Mouse (Mus musculus) forebrain, embryonic 11.5 days (tissue): ENCODE results near the gene Evc. TPM values are rescaled to one million over a fixed set of nuclear protein-coding genes. Genes with fewer than 3 reads are reported as not detected.

Source experiments
- ATAC-seq: fragments of 200-750 bp; cut with Nextera tagmentation; replicated peaks from 2 replicates; pipeline ENCODE4 v1.8.0; 2017; ENCODE audit warnings: moderate TSS enrichment; ENCODE audit not compliant: low FRiP score
- DNase-seq: peaks from one replicate; pipeline ENCODE4 v3.0.0-alpha.2; 2017; ENCODE audit warnings: low spot score
- H3K27ac ChIP-seq: fragments of 300-500 bp; sonication (generic); 2 replicates; pipeline ENCODE4 v1.5.1; 2014; ENCODE audit warnings: low read depth, low read length
- H3K27me3 ChIP-seq: fragments of 300-500 bp; sonication (generic); 2 replicates; pipeline ENCODE4 v1.6.1; 2014; ENCODE audit warnings: mild to moderate bottlenecking, low read length, mixed read lengths; ENCODE audit not compliant: control insufficient read depth, insufficient read depth
- H3K36me3 ChIP-seq: fragments of 300-500 bp; sonication (generic); 2 replicates; pipeline ENCODE4 v1.6.1; 2014; ENCODE audit warnings: mild to moderate bottlenecking, low read length, moderate library complexity, mixed read lengths; ENCODE audit not compliant: control insufficient read depth, insufficient read depth
- H3K4me1 ChIP-seq: fragments of 300-500 bp; sonication (generic); replicated peaks from 2 replicates; pipeline ENCODE4 v1.6.1; 2014; ENCODE audit warnings: low read length, mixed read lengths; ENCODE audit not compliant: control insufficient read depth, insufficient read depth
- H3K4me2 ChIP-seq: fragments of 300-500 bp; sonication (generic); 2 replicates; pipeline ENCODE4 v1.6.1; 2014; ENCODE audit warnings: low read depth, mild to moderate bottlenecking, low read length, moderate library complexity, mixed read lengths; ENCODE audit not compliant: severe bottlenecking
- H3K4me3 ChIP-seq: fragments of 300-500 bp; sonication (generic); 2 replicates; pipeline ENCODE4 v1.5.1; 2014; ENCODE audit warnings: low read depth, low read length
- H3K9ac ChIP-seq: fragments of 300-500 bp; sonication (generic); 2 replicates; pipeline ENCODE4 v1.6.1; 2014; ENCODE audit warnings: low read length
- H3K9me3 ChIP-seq: fragments of 300-500 bp; sonication (generic); 2 replicates; pipeline ENCODE4 v1.6.1; 2016; ENCODE audit warnings: low read length, mixed read lengths; ENCODE audit not compliant: control insufficient read depth
- WGBS: fragments of 180-500 bp; shearing (Covaris S2); extraction: QIAGEN DNeasy Blood & Tissue Kit; methylation state at CpG from one replicate; pipeline ENCODE4 v1.1.7; 2014; 5-methylcytosine and 5-hydroxymethylcytosine counted together
- polyA plus RNA-seq: library from polyadenylated mRNA; unstranded; fragments of >200 nt; fragmentation: Nextera tagmentation; extraction: Ambion mirVana; gene quantifications from 2 replicates; pipeline ENCODE4 v1.2.1, GENCODE M21; 2014

Evc gene
- polyA plus RNA-seq, 1 experiment from 2014 or later = 26.7 TPM

GRCm38 (mm10) chr5:37354385-37354784, 17.7 kb upstream of the Evc start:
- no peak overlapping the region for H3K4me2 ChIP-seq
- H3K4me1 ChIP-seq = 0 out of 2 replicates have a peak, but pooled peaks cover 3% of the 10 kb centered on the region
- DNase-seq = peak; percentile 67
- H3K9ac ChIP-seq = no peak overlapping the region
- H3K27ac ChIP-seq = no peak overlapping the region
- no peak for ATAC-seq
- peaks cover 6% of the 10 kb centered on the region; the same call in 1 of the 2 replicates for H3K36me3 ChIP-seq
- WGBS = 86% methylated on average over 4 of the region's 4 CpGs
- H3K27me3 ChIP-seq = no peaks in the 10 kb centered on the region
- H3K9me3 ChIP-seq = no peaks in the 10 kb centered on the region
- H3K4me3 ChIP-seq = no peak overlapping the region

GRCm38 (mm10) chr5:37351791-37352190, 15.1 kb upstream of the Evc start:
- no peak for ATAC-seq
- Histone ChIP-seq H3K27me3 (no peaks in the 10 kb centered on the region), H3K4me3 (no peak overlapping the region), H3K27ac (no peak overlapping the region), H3K36me3 (peaks cover 6% of the 10 kb centered on the region; the same call in 1 of the 2 replicates), H3K4me1 (0 out of 2 replicates have a peak, but pooled peaks cover 3% of the 10 kb centered on the region), H3K9ac (no peak overlapping the region), H3K9me3 (no peaks in the 10 kb centered on the region), H3K4me2 (no peak overlapping the region)
- DNase-seq = no peak
- WGBS = 100% methylated on average over 2 of the region's 2 CpGs

GRCm38 (mm10) chr5:37343962-37344361, 7.3 kb upstream of the Evc start:
- no peaks in the 10 kb centered on the region for H3K9me3 ChIP-seq
- 69% methylated on average over 2 of the region's 2 CpGs for WGBS
- no peaks in the 10 kb centered on the region for H3K27me3 ChIP-seq
- DNase-seq (peak; percentile 17), ATAC-seq (no peak)
- H3K4me2 ChIP-seq = no peak overlapping the region
- H3K4me1 ChIP-seq = peaks cover 8% of the 10 kb centered on the region
- H3K9ac ChIP-seq = no peak overlapping the region
- no peak overlapping the region for H3K27ac ChIP-seq
- no peak overlapping the region for H3K4me3 ChIP-seq
- no peaks in the 10 kb centered on the region; the same call in 1 of the 2 replicates for H3K36me3 ChIP-seq

GRCm38 (mm10) chr5:37338288-37338687, 1.6 kb upstream of the Evc start, which contains the start of gene Evc2:
Gene Evc2, plus strand, starts transcription at chr5:37338499.
- H3K4me2 ChIP-seq = peak within 1 kb of the TSS; percentile 74
- peaks cover 20% of the 10 kb centered on the region for H3K4me1 ChIP-seq
- H3K4me3 ChIP-seq = peak within 1 kb of the TSS; percentile 40
- WGBS = 1% methylated on average over 27 of the region's 27 CpGs
- ATAC-seq = peak; percentile 83
- H3K27me3 ChIP-seq = no peaks in the 10 kb centered on the region
- peak within 1 kb of the TSS; percentile 63 for H3K9ac ChIP-seq
- peak; percentile 91 for DNase-seq
- no peaks in the 10 kb centered on the region; the same call in 1 of the 2 replicates for H3K36me3 ChIP-seq
- H3K9me3 ChIP-seq = no peaks in the 10 kb centered on the region
- peak within 1 kb of the TSS; percentile 47; the same call in 1 of the 2 replicates for H3K27ac ChIP-seq

GRCm38 (mm10) chr5:37337696-37338095, 1.0 kb upstream of the Evc start:
- H3K4me3 ChIP-seq = no peak overlapping the region
- no peaks in the 10 kb centered on the region for H3K27me3 ChIP-seq
- peak overlapping the region; percentile 74; the same call in 1 of the 2 replicates for H3K4me2 ChIP-seq
- no peak overlapping the region; the same call in 1 of the 2 replicates for H3K27ac ChIP-seq
- no peaks in the 10 kb centered on the region; the same call in 1 of the 2 replicates for H3K36me3 ChIP-seq
- H3K9ac ChIP-seq = peak overlapping the region; percentile 63; the same call in 1 of the 2 replicates
- no peaks in the 10 kb centered on the region for H3K9me3 ChIP-seq
- H3K4me1 ChIP-seq = peaks cover 20% of the 10 kb centered on the region
- DNase-seq = peak; percentile 50
- 69% methylated on average over 3 of the region's 3 CpGs for WGBS
- ATAC-seq = peak; percentile 1; the same call in 1 of the 2 replicates

GRCm38 (mm10) chr5:37335061-37335460, 1.6 kb downstream of the Evc start:
- WGBS = 65% methylated on average over 3 of the region's 3 CpGs
- Histone ChIP-seq H3K9ac (no peak overlapping the region), H3K4me3 (no peak overlapping the region), H3K27me3 (no peaks in the 10 kb centered on the region), H3K4me2 (no peak overlapping the region), H3K9me3 (no peaks in the 10 kb centered on the region), H3K4me1 (peaks cover 20% of the 10 kb centered on the region), H3K27ac (no peak overlapping the region), H3K36me3 (no peaks in the 10 kb centered on the region; the same call in 1 of the 2 replicates)
- ATAC-seq = no peak
- DNase-seq = no peak

GRCm38 (mm10) chr5:37332066-37332465, 4.6 kb downstream of the Evc start:
- WGBS = 84% methylated on average over 4 of the region's 4 CpGs
- DNase-seq = no peak
- H3K9ac ChIP-seq = no peak overlapping the region
- H3K36me3 ChIP-seq = no peaks in the 10 kb centered on the region; the same call in 1 of the 2 replicates
- ATAC-seq = no peak
- H3K27me3 ChIP-seq = no peaks in the 10 kb centered on the region
- H3K4me2 ChIP-seq = no peak overlapping the region
- H3K4me3 ChIP-seq = no peak overlapping the region
- H3K9me3 ChIP-seq = no peaks in the 10 kb centered on the region
- no peaks in the 10 kb centered on the region; the same call in none of the 2 replicates for H3K4me1 ChIP-seq
- H3K27ac ChIP-seq = no peak overlapping the region

- no peak overlapping the region for H3K4me3 ChIP-seq
- H3K9ac ChIP-seq = no peak overlapping the region
- DNase-seq (no peak), ATAC-seq (no peak)
- H3K4me2 ChIP-seq = no peak overlapping the region
- no peaks in the 10 kb centered on the region; the same call in 1 of the 2 replicates for H3K36me3 ChIP-seq
- no peaks in the 10 kb centered on the region for H3K9me3 ChIP-seq
- no peak overlapping the region for H3K27ac ChIP-seq
- no peaks in the 10 kb centered on the region; the same call in 1 of the 2 replicates for H3K4me1 ChIP-seq
- WGBS = 92% methylated on average over 2 of the region's 2 CpGs
- no peaks in the 10 kb centered on the region for H3K27me3 ChIP-seq
Observed at GRCm38 (mm10) chr5:37331133-37331505, 5.6 kb downstream of the Evc start.
